Mouse (Mus musculus): ENCODE measurements around the gene Gfer. TPM values are rescaled to one million over a fixed set of nuclear protein-coding genes. Genes with fewer than 3 reads are reported as not detected.

The Gfer gene
- total and polyA plus RNA-seq, 3 experiments: 69.1 to 105 (median 94.8) TPM

DNA sequence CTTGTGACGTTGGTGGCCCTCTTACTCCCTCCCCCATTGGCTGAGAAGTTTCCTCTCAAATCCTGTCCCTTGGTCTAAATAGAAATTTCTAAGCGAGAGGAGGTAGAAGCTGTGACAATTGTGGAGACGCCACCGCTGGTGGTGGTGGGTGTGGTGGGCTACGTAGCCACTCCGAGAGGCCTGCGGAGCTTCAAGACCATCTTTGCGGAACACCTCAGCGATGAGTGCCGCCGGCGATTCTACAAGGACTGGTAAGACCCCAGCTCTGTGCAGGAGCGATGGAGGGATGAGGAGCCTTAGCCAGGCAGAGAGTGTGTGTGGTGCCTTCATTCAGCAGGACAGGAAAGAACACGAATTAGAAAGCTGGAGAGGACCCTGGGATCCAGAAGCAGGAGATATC is 34.8 kb upstream of the Gfer start:
- H3K27me3 ChIP-seq (replicated peaks): no peaks in the 10 kb centered on the region
- no peak overlapping the region for H3K27ac ChIP-seq (ENCODE audit: insufficient read depth, low read depth)
- H3K9me3 ChIP-seq (replicated peaks; ENCODE audit: low read length): no peaks in the 10 kb centered on the region
- TF ChIP-seq ZMIZ1 (IDR thresholded peaks at IDR 0.05; ENCODE audit: low read depth, low read length) (no peak), RAD21 (IDR thresholded peaks at IDR 0.05; ENCODE audit: low read depth, low read length) (no peak), HCFC1 (IDR thresholded peaks at IDR 0.05; ENCODE audit: low read depth, low read length) (no peak), ZC3H11A (IDR thresholded peaks at IDR 0.05; ENCODE audit: low read depth, low read length) (no peak), POLR2A (IDR thresholded peaks at IDR 0.05; ENCODE audit: low read depth, low read length) (no peak), PAX5 (IDR thresholded peaks at IDR 0.05; ENCODE audit: low read length) (no peak), TBP (conservative IDR thresholded peaks at IDR 0.05; ENCODE audit: low read depth, low read length) (no peak), MAFK (IDR thresholded peaks at IDR 0.05; ENCODE audit: insufficient replicate concordance, low read length) (no peak), UBTF (IDR thresholded peaks at IDR 0.05; ENCODE audit: low read depth, low read length) (no peak), USF1 (IDR thresholded peaks at IDR 0.05; ENCODE audit: low read depth, low read length) (no peak), JUN (IDR thresholded peaks at IDR 0.05; ENCODE audit: insufficient read depth, low read depth, low read length) (no peak), MAZ (IDR thresholded peaks at IDR 0.05; ENCODE audit: low read depth, low read length) (no peak), GABPA (IDR thresholded peaks at IDR 0.05; ENCODE audit: insufficient replicate concordance, low read depth, low read length) (no peak), IRF4 (IDR thresholded peaks at IDR 0.05; ENCODE audit: low read depth, low read length) (no peak), KAT2A (IDR thresholded peaks at IDR 0.05; ENCODE audit: insufficient replicate concordance, low read length) (no peak), RCOR1 (conservative IDR thresholded peaks at IDR 0.05; ENCODE audit: low read depth, low read length) (no peak), CHD1 (IDR thresholded peaks at IDR 0.05; ENCODE audit: low read depth, low read length) (no peak), MAX (IDR thresholded peaks at IDR 0.05; ENCODE audit: low read length) (no peak), BHLHE40 (IDR thresholded peaks at IDR 0.05; ENCODE audit: low read depth, low read length) (no peak)
- DNase-seq (ENCODE audit: extremely low read depth): no peak
- peaks cover 4 to 28% of the 10 kb centered on the region in 2 experiments; a peak in 3 of 4 replicates for H3K4me1 ChIP-seq (ENCODE audit: control insufficient read depth in 1 of 2, insufficient read depth in 2 of 2)
- no peak overlapping the region for H3K4me2 ChIP-seq (ENCODE audit: insufficient read depth, low read depth, poor library complexity, severe bottlenecking)
- no peak overlapping the region for H3K4me3 ChIP-seq (replicated peaks in 1 of 3; ENCODE audit: low read depth in 2 of 3, low read length in 2 of 3, poor library complexity in 1 of 3)
- in situ Hi-C loops (cut with MboI; ENCODE audit: low pct_ligation_motif_present, low pct_unique_long_range_greater_than_20kb, low sequenced_read_pairs) (no loop called here), dilution Hi-C loops (cut with MboI; ENCODE audit: extremely low pct_ligation_motif_present, extremely low pct_unique_long_range_greater_than_20kb, low sequenced_read_pairs) (no loop called here)
- H3K79me2 ChIP-seq (replicated peaks; ENCODE audit: control insufficient read depth, extremely low read depth, insufficient read depth, poor library complexity, severe bottlenecking): no peaks in the 10 kb centered on the region
- H3K36me3 ChIP-seq (replicated peaks in 1 of 2; ENCODE audit: control insufficient read depth in 1 of 2, insufficient read depth in 1 of 2, low read length in 1 of 2): peaks cover 0 to 7% of the 10 kb centered on the region in 2 experiments
- H3K9ac ChIP-seq (ENCODE audit: insufficient read depth, low read depth): no peak overlapping the region

DNA sequence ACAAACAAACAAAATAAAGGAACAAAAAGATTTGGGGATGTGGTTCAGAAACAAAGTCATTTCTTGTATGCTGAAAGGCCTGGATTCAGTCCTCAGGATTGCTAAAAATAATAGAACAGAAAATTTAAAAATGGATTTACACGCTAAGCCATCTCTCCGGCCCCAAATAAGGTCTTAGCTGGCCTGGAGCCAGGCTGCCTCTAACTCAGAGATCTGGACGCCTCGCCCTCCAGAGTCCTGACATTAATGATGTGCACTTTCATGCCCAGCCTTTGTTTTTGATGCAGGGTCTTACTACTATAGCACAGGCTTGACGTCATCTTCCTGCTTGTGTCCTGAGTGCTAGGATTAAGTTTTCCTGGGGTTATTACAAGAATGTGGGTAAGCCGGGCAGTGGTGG is 33.1 kb upstream of the Gfer start:
- Histone ChIP-seq H3K79me2 (replicated peaks; ENCODE audit: control insufficient read depth, extremely low read depth, insufficient read depth, poor library complexity, severe bottlenecking) (0 out of 2 replicates have a peak, but pooled peaks cover under 1% of the 10 kb centered on the region), H3K4me3 (replicated peaks in 1 of 3; ENCODE audit: low read depth in 2 of 3, low read length in 2 of 3, poor library complexity in 1 of 3) (no peak overlapping the region), H3K9ac (ENCODE audit: insufficient read depth, low read depth) (no peak overlapping the region), H3K27me3 (replicated peaks) (no peaks in the 10 kb centered on the region), H3K27ac (ENCODE audit: insufficient read depth, low read depth) (no peak overlapping the region), H3K4me2 (ENCODE audit: insufficient read depth, low read depth, poor library complexity, severe bottlenecking) (no peak overlapping the region), H3K4me1 (ENCODE audit: control insufficient read depth in 1 of 2, insufficient read depth in 2 of 2) (peaks cover 0 to 24% of the 10 kb centered on the region in 2 experiments; a peak in 2 of 4 replicates), H3K9me3 (replicated peaks; ENCODE audit: low read length) (no peaks in the 10 kb centered on the region), H3K36me3 (replicated peaks in 1 of 2; ENCODE audit: control insufficient read depth in 1 of 2, insufficient read depth in 1 of 2, low read length in 1 of 2) (peaks cover 0 to 7% of the 10 kb centered on the region in 2 experiments)
- dilution Hi-C loops (cut with MboI; ENCODE audit: extremely low pct_ligation_motif_present, extremely low pct_unique_long_range_greater_than_20kb, low sequenced_read_pairs) (no loop called here), in situ Hi-C loops (cut with MboI; ENCODE audit: low pct_ligation_motif_present, low pct_unique_long_range_greater_than_20kb, low sequenced_read_pairs) (no loop called here)
- no peak for TF ChIP-seq GABPA (IDR thresholded peaks at IDR 0.05; ENCODE audit: insufficient replicate concordance, low read depth, low read length)
- no peak for DNase-seq (ENCODE audit: extremely low read depth)
